Mouse (Mus musculus): ENCODE measurements around the gene Ankrd55. TPM values are rescaled to one million over a fixed set of nuclear protein-coding genes. Genes with fewer than 3 reads are reported as not detected.

Ankrd55 gene
- polyA plus RNA-seq, 1 experiment: 0.17 TPM

DNA sequence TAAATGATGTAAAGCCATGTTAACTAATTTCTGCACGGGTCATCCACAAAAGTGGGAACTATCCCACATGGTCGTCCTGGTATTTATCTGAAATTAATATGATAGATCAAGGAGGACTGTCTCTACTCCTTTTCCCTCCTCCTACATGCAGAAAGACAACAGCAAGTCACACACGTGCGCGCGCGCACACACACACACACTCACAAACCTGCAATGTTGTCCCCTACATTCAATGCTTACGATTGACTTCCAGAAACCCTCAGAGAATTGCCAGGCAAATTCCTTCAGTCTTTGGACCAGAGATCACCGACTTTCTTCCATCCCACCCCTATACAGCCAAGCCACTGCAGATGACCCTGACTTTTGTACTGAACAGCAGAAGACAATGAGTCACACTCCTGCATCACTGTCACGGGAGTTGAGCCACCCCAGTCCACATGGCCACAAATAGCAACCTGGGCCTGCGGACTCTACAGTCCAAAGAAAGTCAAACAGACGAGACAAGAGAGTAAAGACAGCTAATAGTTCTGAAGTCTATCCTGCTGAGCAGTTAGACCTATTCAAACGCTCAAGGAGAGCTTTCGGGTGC, 60.7 kb downstream of the Ankrd55 start:
- H3K9me3 ChIP-seq: peaks cover 20% of the 10 kb centered on the region
- H3K4me3 ChIP-seq (replicated peaks): peak overlapping the region; percentile 11
- H3K36me3 ChIP-seq (replicated peaks; ENCODE audit: low read length): no peaks in the 10 kb centered on the region
- peaks cover 27% of the 10 kb centered on the region for H3K4me1 ChIP-seq
- peaks cover 11% of the 10 kb centered on the region for H3K27me3 ChIP-seq (replicated peaks)
- no peak for TF ChIP-seq FLI1 (IDR thresholded peaks at IDR 0.05; ENCODE audit: low read length)
- no peak for TF ChIP-seq GATA1 (IDR thresholded peaks at IDR 0.05; ENCODE audit: borderline replicate concordance, low read length)

DNA sequence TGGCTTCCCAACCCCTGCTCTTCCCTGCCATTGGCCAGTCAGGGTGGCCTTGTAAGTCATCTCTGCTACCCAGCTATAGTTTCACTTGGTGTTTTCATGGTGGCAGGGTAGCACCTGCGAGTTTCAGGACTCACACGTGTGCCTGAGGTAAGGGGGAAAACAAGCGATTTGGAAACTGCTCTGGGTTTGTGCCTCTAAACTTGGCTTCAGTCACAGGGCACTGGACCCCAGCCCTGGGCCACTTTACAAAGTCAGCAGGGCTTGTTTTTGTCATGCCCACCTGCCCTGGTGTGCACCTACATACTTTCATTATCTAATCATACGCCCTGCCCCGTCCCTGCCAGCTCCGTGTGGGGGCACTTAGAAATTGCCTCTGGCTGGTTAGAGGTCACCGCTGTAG, 61.2 kb downstream of the Ankrd55 start:
- Histone ChIP-seq H3K4me3 (replicated peaks) (no peak overlapping the region), H3K4me1 (peaks cover 24% of the 10 kb centered on the region), H3K9me3 (peaks cover 20% of the 10 kb centered on the region), H3K36me3 (replicated peaks; ENCODE audit: low read length) (no peaks in the 10 kb centered on the region), H3K27me3 (replicated peaks) (peaks cover 12% of the 10 kb centered on the region)
- TF ChIP-seq GATA1 (IDR thresholded peaks at IDR 0.05; ENCODE audit: borderline replicate concordance, low read length): no peak
- no peak for TF ChIP-seq FLI1 (IDR thresholded peaks at IDR 0.05; ENCODE audit: low read length)

DNA sequence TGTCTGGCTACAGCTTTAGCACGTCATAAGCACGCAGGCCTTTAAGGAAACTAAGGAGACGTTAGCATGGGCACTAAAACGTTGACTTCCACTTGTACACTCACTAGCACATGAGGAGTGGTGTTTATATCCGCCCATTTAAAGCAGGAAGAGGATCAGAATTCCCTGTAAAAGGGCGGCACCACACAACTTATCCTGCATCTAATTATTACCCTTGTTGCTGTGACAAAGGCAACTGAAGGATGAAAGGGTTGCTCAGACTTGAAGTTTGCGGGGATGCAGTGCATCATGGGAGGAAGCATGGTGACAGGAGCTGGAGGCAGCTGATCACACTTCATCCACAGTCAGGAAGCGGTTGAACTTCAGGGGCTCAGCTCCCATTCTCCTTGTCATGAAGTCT, 63.7 kb downstream of the Ankrd55 start:
- Histone ChIP-seq H3K4me1 (peaks cover 19% of the 10 kb centered on the region), H3K36me3 (replicated peaks; ENCODE audit: low read length) (no peaks in the 10 kb centered on the region), H3K27me3 (replicated peaks) (peaks cover 8% of the 10 kb centered on the region), H3K9me3 (peaks cover 20% of the 10 kb centered on the region), H3K4me3 (replicated peaks) (no peak overlapping the region)
- TF ChIP-seq GATA1 (IDR thresholded peaks at IDR 0.05; ENCODE audit: borderline replicate concordance, low read length): no peak
- TF ChIP-seq FLI1 (IDR thresholded peaks at IDR 0.05; ENCODE audit: low read length): no peak

DNA sequence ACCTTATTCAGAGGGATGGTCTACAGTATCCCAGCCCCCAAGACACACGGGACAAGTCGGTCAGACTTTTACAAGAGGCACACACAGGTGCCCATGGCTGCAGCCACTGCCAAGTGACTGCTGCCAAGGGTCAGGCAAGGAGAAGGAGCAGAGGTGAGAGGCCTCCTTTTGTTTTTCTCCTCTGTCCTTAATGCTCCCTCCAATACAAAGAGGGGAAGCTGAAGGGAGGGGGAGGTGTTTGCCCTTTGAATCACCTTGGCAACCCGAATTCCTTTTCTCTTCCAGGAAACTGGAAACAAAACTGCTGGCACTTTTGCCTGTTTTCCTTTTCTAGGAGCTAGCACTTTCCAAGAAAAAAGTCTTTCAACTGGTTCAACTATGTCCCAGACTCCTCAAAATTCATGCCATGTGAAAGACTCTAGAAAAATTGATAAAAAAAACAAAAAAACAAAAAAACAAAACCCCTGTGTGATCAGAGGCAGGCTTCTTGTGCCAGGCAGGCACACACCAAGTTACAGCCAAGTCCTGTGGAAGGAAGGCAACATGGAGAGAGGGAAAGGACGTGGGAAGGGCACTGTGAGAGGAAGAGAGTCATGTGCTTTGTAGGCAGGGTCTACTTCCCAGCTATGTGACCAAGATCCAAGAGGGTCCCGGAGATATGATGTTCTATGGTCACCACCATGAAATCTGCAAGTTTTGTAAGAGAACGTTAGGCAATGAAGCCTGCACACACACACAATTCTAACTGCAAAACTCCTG, 66.0 kb downstream of the Ankrd55 start:
- Histone ChIP-seq H3K4me3 (replicated peaks) (no peak overlapping the region), H3K27me3 (replicated peaks) (peaks cover 10% of the 10 kb centered on the region), H3K36me3 (replicated peaks; ENCODE audit: low read length) (no peaks in the 10 kb centered on the region), H3K4me1 (peaks cover 30% of the 10 kb centered on the region), H3K9me3 (peaks cover 19% of the 10 kb centered on the region)
- no peak for TF ChIP-seq FLI1 (IDR thresholded peaks at IDR 0.05; ENCODE audit: low read length)
- TF ChIP-seq GATA1 (IDR thresholded peaks at IDR 0.05; ENCODE audit: borderline replicate concordance, low read length): no peak

DNA sequence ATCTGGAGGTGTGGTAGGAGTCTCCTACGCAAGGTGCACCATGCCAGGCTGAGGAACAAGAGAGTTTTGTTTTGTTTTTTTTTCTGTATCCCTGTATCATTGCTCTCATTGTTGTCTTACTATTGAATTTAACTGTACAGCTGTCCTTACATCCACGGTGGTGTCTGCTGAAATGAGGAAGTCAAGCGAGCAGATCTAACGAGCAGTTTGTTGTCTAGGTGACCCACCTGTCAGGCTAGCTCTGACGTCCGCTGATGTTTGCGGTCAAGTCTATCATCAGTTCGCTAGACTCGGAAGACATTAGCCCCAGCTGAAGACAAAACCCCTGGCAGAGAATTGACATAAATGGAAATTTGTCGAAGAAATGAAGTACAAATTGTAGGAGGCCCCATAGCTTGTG, 66.7 kb downstream of the Ankrd55 start:
- TF ChIP-seq FLI1 (IDR thresholded peaks at IDR 0.05; ENCODE audit: low read length) (no peak), GATA1 (IDR thresholded peaks at IDR 0.05; ENCODE audit: borderline replicate concordance, low read length) (no peak)
- no peak overlapping the region for H3K4me3 ChIP-seq (replicated peaks)
- no peaks in the 10 kb centered on the region for H3K36me3 ChIP-seq (replicated peaks; ENCODE audit: low read length)
- peaks cover 34% of the 10 kb centered on the region for H3K4me1 ChIP-seq
- H3K27me3 ChIP-seq (replicated peaks): peaks cover 5% of the 10 kb centered on the region
- H3K9me3 ChIP-seq: peaks cover 14% of the 10 kb centered on the region

DNA sequence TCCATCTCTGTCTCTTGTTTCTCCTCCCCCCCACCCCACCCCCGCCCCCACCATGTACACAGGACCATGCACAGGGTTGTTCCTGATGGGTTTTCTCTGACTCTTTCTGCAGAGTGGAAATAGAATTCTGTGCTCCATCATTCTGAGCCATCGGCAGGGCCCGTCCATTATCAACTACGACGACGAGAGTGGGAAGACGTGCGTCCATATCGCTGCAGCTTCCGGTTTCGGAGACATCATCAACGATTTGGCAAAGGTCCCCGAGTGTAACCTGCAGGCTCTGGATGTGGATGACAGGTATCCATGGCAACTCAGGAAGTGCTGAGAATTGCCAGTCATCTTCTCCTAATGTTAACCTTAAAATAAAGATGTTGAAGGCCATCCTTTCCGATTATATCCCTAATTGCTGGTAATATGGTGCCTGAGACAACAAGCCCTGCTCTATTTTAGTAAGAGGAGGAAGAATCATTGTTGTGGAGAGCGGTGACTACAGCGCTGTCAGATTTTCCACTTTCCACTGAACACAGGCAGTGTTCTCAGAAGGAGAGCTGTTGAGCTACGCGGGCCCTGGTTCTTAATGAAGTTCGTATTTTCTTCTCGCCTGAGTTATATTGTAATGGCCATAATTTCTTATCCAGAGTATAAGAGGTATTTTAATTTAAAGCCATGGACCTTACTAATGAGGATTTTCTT, 67.7 kb downstream of the Ankrd55 start:
- TF ChIP-seq FLI1 (IDR thresholded peaks at IDR 0.05; ENCODE audit: low read length) (no peak), GATA1 (IDR thresholded peaks at IDR 0.05; ENCODE audit: borderline replicate concordance, low read length) (no peak)
- H3K4me3 ChIP-seq (replicated peaks): no peak overlapping the region
- H3K9me3 ChIP-seq: peaks cover 9% of the 10 kb centered on the region
- H3K27me3 ChIP-seq (replicated peaks): peaks cover 5% of the 10 kb centered on the region
- H3K4me1 ChIP-seq: peaks cover 33% of the 10 kb centered on the region
- H3K36me3 ChIP-seq (replicated peaks; ENCODE audit: low read length): no peaks in the 10 kb centered on the region

DNA sequence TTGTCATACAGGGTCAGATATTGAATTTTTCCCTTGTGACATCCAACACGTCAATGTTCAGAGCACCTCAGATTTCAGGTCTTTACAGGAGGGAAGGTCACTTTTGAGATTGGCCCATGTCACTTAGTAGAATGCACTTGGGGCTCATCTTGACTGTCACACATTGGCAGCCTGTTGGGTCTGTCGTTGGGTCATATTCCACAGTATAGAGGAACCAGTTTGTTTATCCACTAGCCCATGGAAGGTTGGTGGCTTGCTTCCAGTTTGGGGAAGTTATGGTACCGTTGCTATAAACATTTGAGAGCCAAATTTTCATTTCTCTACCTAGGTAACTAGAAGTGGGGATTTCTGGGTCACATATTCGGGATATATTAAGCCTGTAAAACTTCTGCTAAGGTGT, 73.3 kb downstream of the Ankrd55 start:
- Histone ChIP-seq H3K9me3 (no peaks in the 10 kb centered on the region), H3K27me3 (replicated peaks) (peaks cover 2% of the 10 kb centered on the region), H3K4me1 (peaks cover 31% of the 10 kb centered on the region), H3K36me3 (replicated peaks; ENCODE audit: low read length) (no peaks in the 10 kb centered on the region), H3K4me3 (replicated peaks) (no peak overlapping the region)
- TF ChIP-seq GATA1 (IDR thresholded peaks at IDR 0.05; ENCODE audit: borderline replicate concordance, low read length) (no peak), FLI1 (IDR thresholded peaks at IDR 0.05; ENCODE audit: low read length) (no peak)

DNA sequence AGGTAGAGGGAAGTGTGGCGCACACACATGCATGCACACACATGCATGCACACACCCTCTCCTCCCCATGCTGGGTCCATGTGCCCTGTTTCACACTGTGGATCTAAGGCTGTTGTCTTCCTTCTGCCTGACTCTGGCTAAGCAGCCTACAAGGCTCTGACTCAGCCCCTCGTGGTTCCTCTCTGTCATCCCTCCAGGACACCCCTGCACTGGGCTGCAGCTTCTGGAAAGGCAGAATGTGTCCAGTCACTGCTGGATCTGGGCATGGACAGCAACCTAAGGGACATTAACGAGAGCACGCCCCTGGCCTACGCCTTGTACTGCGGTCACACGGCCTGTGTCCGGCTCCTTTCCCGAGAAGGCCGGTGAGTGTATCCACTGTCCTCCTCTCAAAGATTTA, 75.0 kb downstream of the Ankrd55 start:
- TF ChIP-seq GATA1 (IDR thresholded peaks at IDR 0.05; ENCODE audit: borderline replicate concordance, low read length) (no peak), FLI1 (IDR thresholded peaks at IDR 0.05; ENCODE audit: low read length) (no peak)
- no peaks in the 10 kb centered on the region for H3K9me3 ChIP-seq
- H3K27me3 ChIP-seq (replicated peaks): no peaks in the 10 kb centered on the region
- H3K36me3 ChIP-seq (replicated peaks; ENCODE audit: low read length): no peaks in the 10 kb centered on the region
- peaks cover 42% of the 10 kb centered on the region for H3K4me1 ChIP-seq
- H3K4me3 ChIP-seq (replicated peaks): peak overlapping the region; percentile 86

DNA sequence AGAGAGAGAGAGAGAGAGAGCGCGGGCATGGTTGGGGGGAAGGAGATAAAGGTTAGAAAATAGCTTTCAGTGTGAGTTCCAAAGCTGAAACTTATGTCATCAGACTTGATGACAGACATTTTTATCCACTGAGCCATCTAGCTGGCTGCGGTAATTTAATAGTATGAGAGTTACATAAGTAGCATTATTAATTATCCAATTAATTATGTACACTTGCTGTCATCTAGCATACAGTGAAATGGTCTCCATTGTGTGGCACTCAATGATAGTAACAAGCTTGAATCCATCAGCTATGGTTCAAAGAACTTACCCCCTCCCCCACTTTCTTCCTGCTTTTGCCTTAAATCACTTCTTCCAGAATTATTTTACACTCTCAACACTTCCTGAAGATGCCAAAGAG, 75.5 kb downstream of the Ankrd55 start:
- peaks cover 41% of the 10 kb centered on the region for H3K4me1 ChIP-seq
- TF ChIP-seq GATA1 (IDR thresholded peaks at IDR 0.05; ENCODE audit: borderline replicate concordance, low read length): no peak
- TF ChIP-seq FLI1 (IDR thresholded peaks at IDR 0.05; ENCODE audit: low read length): no peak
- H3K36me3 ChIP-seq (replicated peaks; ENCODE audit: low read length): no peaks in the 10 kb centered on the region
- no peaks in the 10 kb centered on the region for H3K9me3 ChIP-seq
- no peak overlapping the region for H3K4me3 ChIP-seq (replicated peaks)
- no peaks in the 10 kb centered on the region for H3K27me3 ChIP-seq (replicated peaks)

DNA sequence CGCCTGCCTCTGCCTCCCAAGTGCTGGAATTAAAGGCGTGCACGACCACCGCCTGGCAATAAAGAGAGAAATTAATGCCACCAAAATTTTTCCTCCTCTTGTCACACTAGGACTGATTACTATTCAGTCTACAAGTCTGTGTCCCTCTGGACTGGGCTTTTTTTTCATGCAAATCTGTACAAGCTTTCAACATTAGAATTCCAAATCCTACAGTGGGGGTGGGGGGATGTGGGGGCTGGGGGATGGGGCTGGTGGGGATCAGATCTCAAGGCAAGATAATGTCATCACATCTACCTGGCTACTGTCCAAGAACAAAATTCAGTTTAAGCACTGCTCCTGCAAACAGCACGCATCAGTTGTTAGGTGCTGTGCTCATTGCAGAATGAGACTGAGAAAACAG, 76.4 kb downstream of the Ankrd55 start:
- TF ChIP-seq FLI1 (IDR thresholded peaks at IDR 0.05; ENCODE audit: low read length) (no peak), GATA1 (IDR thresholded peaks at IDR 0.05; ENCODE audit: borderline replicate concordance, low read length) (no peak)
- Histone ChIP-seq H3K4me3 (replicated peaks) (no peak overlapping the region), H3K4me1 (peaks cover 31% of the 10 kb centered on the region)

More for the DNA sequence above, 76.4 kb downstream of the Ankrd55 start:
- Histone ChIP-seq H3K27me3 (replicated peaks) (no peaks in the 10 kb centered on the region), H3K36me3 (replicated peaks; ENCODE audit: low read length) (no peaks in the 10 kb centered on the region), H3K9me3 (no peaks in the 10 kb centered on the region)
